Mouse (Mus musculus) T-cell, adult 2 months (primary cell): ENCODE measurements around the gene Aph1a.
"Not testable (repeated sequence)": the region's sequence is repeated elsewhere in the genome, so short reads cannot be mapped to it uniquely, and the experiment has no call there.

ENCODE experiments used
- DNase-seq: peaks from one replicate; pipeline ENCODE4 v3.0.0; 2022; ENCODE audit warnings: low spot score

Aph1a gene

GRCm38 (mm10) chr3:95887596-95887995 is 6.2 kb upstream of the Aph1a start:
- no peak for DNase-seq

- no peak for DNase-seq
Measured at GRCm38 (mm10) chr3:95889664-95890063, 4.1 kb upstream of the Aph1a start.

- DNase-seq: no peak
Measured at GRCm38 (mm10) chr3:95891211-95892065, 2.3 kb upstream of the Aph1a start, which contains the start of gene BC028528. Gene BC028528 (minus strand): TSS chr3:95892005.

GRCm38 (mm10) chr3:95892066-95893052 is 1.4 kb upstream of the Aph1a start:
- no peak for DNase-seq

- no peak for DNase-seq
Measured at GRCm38 (mm10) chr3:95893126-95893525, 643 bp upstream of the Aph1a start.

GRCm38 (mm10) chr3:95894317-95895160 is 770 bp downstream of the Aph1a start:
- DNase-seq: peak; percentile 8

DNA sequence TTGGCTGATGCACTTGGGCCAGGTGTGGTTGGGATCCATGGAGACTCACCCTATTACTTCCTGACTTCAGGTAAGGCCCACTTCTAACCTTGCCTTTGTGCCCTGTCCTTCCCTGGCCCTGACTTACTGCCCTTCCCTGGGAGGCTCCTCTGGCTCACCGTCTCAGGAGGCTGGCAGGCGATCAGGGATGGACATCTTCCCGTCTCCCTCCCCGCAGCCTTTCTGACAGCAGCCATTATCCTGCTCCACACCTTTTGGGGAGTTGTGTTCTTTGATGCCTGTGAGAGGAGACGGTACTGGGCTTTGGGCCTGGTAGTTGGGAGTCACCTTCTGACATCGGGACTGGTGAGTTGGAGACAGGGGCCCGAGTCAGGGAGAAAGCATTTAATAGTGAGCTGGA is 1.7 kb downstream of the Aph1a start:
- DNase-seq: not testable (repeated sequence)

DNA sequence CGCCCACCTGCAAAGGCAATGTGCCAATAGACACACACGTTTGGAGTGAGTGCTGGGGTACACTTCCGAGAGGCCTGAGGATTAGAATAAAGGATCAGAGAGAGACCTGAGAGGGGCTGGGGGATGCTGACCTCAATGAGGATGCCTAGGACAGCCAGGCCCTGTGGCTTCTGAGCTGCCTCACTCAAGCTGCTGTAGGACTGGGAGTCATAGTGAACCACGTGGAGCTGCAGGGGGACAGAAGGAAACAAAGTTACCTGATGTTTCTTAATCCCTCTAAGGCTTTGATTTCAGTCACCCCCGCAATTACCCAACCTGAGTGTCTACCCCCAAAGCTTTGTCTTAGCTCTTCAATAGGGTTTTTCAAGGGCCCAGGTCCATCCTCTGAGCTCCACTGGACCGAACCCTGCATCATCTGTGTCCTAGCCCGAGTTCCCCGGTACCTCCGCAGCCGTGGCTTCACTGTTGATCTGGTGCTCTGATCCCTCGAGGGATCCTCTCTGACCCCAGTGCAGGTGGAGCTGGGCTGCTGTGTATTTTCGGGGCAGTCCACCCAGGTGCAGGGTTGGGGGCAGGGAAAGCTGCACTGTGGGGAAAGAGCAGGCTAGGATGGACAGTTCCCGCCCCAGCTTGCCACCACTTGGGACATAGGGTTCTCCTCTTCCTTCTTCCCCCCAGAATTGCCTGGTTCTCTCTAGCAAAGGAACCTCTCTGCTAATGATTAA is 6.2 kb downstream of the Aph1a start:
- no peak for DNase-seq

- no peak for DNase-seq
Measured at GRCm38 (mm10) chr3:95901616-95902372, 8.0 kb downstream of the Aph1a start.

DNA sequence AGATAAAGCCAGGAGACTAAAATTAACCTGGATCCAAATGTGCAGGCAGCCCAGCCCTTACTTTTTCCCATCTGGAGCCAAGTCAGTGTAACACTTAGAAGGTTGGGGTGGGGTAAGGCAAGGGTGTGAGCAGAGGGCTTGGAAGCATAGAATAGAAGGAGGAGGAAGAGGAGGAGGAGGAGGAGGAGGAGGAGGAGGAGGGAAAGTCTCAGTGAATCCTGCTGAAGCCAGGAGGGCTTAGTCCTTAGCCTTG is 8.5 kb downstream of the Aph1a start:
- DNase-seq: no peak

DNA sequence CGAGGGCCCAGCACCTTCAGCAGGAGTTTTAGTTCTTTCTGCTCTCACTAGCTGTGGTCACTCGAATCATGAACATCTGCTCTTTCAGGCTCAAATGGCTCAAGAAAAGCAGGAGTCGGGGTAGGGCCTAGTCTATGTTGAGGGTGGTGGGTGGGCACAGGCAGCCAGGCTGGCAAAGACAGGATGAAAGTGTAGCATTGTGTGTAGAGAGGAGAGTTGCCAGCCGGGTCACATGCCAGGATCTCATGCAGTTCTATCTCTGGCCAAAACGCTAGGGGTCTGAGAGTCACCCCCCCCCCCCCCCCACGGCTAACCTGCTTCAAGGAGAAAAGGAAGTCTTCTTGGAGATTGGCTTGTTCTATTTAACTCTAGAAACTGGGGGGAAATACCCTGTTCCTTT is 8.9 kb downstream of the Aph1a start:
- no peak for DNase-seq

DNA sequence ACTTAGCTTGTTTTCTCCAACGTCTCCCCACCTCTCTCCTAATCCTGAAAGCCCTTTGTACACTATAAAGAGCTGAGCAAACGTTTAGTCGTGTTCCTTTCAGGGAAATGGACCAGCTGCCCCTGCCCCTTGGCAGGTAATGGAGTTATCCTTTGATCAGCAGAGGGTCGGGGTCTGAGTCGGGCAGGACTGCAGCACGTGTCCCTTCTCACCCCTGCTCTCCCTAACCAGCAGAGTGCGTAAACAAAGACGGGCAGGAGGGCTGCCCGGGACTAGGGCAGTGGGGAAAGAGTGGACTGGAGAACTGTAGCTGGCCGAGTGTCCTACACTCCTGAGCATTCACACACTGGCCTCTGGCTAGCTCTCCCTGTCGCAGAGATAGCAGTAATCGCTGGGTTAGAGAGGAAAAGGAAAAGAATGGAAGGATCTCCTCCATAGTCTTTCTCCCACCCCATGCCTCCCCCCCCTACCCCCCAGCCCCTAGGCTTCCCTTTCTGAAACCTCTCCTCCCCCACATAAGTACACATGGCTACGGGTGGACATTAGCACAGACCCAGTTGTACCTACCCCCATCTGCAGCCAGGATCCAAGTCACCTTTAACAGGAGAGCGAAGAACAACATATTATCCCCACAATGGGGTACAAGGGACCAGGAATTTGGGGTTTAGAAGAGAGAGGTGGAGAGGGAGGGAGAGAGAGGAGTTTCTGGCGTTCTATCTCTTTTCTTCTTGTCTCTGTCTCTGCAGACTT is 10.2 kb downstream of the Aph1a start:
- DNase-seq: no peak

- DNase-seq: no peak
Measured at GRCm38 (mm10) chr3:95904568-95904967, 10.8 kb downstream of the Aph1a start, which contains the start of gene Car14. Gene Car14 (minus strand): TSS chr3:95904691.

DNA sequence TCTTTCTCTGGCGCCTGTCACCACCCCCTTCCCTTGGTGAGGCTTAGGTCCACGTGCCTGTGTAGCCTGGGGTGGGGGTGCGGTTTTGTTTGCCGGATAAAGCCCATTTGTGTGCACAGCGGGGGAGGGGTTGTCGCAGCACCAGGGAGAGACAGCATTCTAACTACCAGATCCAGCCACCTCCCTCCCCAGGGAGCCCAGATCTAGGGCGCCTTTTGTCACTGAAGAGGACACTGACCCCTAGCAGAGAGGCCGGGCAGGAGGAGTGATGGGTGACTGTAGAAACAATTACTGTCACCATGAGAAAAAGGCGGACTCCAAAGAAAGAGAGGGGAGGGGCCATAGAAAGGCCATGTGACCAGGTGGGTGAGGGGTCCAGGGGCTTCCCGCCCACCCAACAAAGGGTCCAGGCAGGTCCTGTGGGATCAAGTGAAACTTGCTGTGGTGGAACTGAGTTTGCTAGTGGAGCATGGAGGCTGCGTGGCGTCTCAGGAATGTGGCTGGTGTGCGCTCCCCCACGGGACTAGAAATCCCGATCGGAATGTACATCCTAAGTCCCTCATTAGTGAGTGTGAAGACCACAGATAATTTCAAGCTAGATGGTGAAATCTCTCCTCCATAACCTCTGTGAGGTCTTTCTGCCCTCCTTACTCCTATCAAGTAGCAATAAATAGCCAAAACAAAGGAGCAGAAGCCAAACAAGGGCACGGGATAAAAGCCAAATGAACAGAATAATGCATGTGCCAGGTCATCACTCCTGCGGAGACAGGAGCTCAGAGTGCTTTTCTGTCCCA is 11.6 kb downstream of the Aph1a start:
- DNase-seq: peak; percentile 62

DNA sequence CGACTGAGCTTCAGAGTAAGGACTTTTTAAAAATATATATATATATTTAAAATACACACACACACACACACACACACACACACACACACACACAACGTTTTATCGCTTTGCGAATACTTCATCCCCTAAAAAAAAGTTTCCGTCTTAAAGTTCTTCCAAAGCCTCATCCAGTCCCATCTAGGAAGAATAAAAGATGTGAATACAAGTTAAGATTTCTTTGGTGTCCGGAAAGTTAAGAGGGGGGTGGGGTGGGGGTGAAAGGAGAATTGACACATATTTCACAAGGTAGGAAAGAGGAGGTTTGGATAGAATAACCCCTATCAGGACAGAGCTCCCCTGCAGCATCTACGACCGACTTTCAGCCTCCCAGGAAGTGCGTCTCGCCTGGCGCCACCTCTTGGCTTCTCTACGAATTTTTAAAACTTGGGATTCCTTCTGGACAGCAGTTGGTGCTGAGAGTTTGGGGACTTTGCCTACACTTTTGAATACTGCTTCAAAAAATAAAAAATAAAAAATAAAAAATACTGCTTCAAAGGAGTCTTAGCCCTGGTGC is 12.2 kb downstream of the Aph1a start:
- peak; percentile 38 for DNase-seq

DNA sequence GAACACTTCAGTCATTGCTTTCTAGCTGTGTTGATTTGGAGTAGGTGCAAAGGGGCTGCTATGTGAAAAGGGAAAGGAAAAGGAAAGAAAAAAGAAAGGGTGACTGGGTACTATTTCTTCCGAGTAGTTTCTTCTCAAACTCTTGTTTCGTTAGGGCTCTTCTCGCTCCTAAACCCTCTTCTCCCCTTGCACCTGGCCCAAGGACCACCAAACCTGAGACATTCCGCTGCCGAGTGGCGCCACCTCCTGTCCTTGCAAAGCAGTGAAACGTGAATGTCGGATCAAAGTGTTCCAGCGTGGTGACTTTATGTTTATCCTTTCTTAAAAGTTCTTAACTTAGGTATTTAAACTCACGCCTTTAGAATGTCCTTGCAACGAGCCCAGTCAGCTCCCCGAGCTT is 13.1 kb downstream of the Aph1a start:
- peak; percentile 69 for DNase-seq

DNA sequence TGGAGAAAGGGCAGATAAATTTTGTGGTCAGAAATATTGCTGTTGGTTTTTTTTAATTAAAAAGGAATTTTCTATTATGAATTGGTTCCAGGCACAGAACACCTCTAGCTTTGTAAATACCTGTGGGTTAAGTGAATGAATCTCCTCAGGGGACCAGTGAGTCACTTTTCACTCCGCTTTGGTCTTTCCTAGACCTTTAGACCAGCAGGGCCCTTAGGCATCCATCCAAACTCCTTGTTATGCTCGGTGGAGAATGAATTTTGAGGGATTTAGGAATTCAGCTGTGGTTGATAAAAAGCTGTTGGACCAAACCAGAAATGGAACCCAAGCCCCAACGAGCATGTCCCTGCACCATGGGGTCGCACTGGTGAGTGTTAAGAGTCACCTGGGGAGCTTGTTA is 13.8 kb downstream of the Aph1a start:
- no peak for DNase-seq

DNA sequence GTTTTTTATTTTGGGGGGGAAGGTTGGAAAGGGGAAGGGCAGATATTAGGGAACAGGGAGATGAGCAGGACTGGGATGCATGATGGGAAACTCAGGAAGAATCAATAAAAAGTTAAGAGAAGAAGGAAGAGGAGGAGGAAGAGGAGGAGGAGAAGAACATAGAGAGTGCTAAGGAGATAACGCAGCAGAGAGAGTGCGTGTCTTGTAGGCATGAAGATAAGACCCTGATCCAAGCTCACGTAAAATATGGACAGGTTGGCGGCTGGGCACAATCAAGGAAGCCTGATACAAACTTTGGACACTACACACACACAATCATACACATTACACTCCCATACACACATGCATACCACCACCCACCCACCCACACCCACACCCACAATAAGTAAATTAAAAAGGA is 20.9 kb downstream of the Aph1a start:
- no peak for DNase-seq

DNA sequence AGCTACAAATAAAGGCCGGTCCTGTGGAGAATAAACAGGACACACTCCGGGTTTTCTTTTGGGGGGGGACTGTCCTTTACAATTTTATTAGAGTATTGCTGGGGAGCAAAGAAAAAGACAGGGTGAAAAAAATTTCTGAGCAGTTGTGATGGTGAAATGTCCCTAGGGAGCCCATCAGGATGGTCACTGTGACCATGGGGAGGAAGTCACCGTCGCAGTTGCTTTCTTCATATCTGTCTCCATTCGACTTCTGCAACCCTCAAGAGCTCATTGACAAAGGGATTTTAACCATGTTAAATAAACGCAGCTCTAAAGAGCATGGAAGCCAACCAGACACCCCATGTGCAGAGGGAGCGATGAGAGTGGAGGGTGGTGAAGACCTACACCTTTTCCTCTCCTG is 23.0 kb downstream of the Aph1a start:
- no peak for DNase-seq
